Mouse (Mus musculus) kidney, embryonic 14.5 days (tissue): ENCODE measurements at regions not wholly inside any gene's neighbourhood (a gene's known extent, or its start where the extent isn't known, plus 50 kb on each side); places are given as distances from the start of the nearest gene placed in this dataset.

Experiments
- ATAC-seq: fragments of 200-750 bp; cut with Nextera tagmentation; 2 replicates; pipeline ENCODE4 v1.8.0; 2017; ENCODE audit warnings: moderate number of reproducible peaks, mild to moderate bottlenecking, moderate TSS enrichment, moderate library complexity; ENCODE audit not compliant: low FRiP score, low TSS enrichment
- H3K27ac ChIP-seq: fragments of 300-500 bp; sonication (generic); 2 replicates; pipeline ENCODE4 v1.5.1; 2014; ENCODE audit warnings: low read depth, mild to moderate bottlenecking, low read length, moderate library complexity, mixed read lengths
- H3K27me3 ChIP-seq: fragments of 300-500 bp; sonication (generic); 2 replicates; pipeline ENCODE4 v1.6.1; 2014; ENCODE audit warnings: mild to moderate bottlenecking, low read length; ENCODE audit not compliant: control insufficient read depth, insufficient read depth
- H3K36me3 ChIP-seq: fragments of 300-500 bp; sonication (generic); 2 replicates; pipeline ENCODE4 v1.6.1; 2014; ENCODE audit warnings: low read length, mixed read lengths; ENCODE audit not compliant: control insufficient read depth, insufficient read depth
- H3K4me1 ChIP-seq: fragments of 300-500 bp; sonication (generic); 2 replicates; pipeline ENCODE4 v1.6.1; 2014; ENCODE audit warnings: low read length, mixed read lengths; ENCODE audit not compliant: control insufficient read depth, insufficient read depth
- H3K4me2 ChIP-seq: fragments of 300-500 bp; sonication (generic); replicated peaks from 2 replicates; pipeline ENCODE4 v1.6.1; 2014; ENCODE audit warnings: low read depth, mild to moderate bottlenecking, low read length
- H3K4me3 ChIP-seq: fragments of 300-500 bp; sonication (generic); 2 replicates; pipeline ENCODE4 v1.5.1; 2014; ENCODE audit warnings: mild to moderate bottlenecking, low read length
- H3K9ac ChIP-seq: fragments of 300-500 bp; sonication (generic); 2 replicates; pipeline ENCODE4 v1.6.1; 2014; ENCODE audit warnings: low read depth, mild to moderate bottlenecking, low read length, moderate library complexity
- H3K9me3 ChIP-seq: fragments of 300-500 bp; sonication (generic); 2 replicates; pipeline ENCODE4 v1.6.1; 2016; ENCODE audit warnings: low read length; ENCODE audit not compliant: control insufficient read depth
- WGBS: fragments of 180-500 bp; shearing (Covaris S2); extraction: QIAGEN DNeasy Blood & Tissue Kit; methylation state at CpG from one replicate; pipeline ENCODE4 v1.1.7; 2014; 5-methylcytosine and 5-hydroxymethylcytosine counted together

DNA sequence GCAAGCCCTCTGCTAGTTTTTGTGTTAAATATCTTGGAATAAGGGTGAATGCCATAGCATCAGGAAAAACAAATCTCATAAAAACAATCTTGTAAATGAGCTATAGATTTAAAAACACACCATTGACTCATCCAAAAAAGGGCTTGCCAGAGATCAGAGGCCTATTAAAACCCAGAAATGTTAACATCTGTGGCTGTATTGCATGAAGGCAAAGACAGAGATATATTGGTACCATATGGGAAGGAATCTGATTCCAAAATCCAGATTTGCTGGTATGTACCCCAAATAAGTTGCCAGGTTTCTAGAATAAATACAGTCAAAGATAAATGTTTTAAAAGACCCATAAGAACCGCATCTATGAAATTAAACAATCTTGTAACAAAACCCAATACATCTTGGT lies 404.4 kb upstream of the BC052040 start:
- Histone ChIP-seq H3K9ac (no peak overlapping the region), H3K27me3 (no peaks in the 10 kb centered on the region), H3K9me3 (no peaks in the 10 kb centered on the region), H3K4me2 (no peak overlapping the region), H3K4me1 (no peaks in the 10 kb centered on the region), H3K36me3 (no peaks in the 10 kb centered on the region), H3K4me3 (no peak overlapping the region), H3K27ac (no peak overlapping the region)
- ATAC-seq = no peak
- 98% methylated on average over 1 of the region's 1 CpGs for WGBS

DNA sequence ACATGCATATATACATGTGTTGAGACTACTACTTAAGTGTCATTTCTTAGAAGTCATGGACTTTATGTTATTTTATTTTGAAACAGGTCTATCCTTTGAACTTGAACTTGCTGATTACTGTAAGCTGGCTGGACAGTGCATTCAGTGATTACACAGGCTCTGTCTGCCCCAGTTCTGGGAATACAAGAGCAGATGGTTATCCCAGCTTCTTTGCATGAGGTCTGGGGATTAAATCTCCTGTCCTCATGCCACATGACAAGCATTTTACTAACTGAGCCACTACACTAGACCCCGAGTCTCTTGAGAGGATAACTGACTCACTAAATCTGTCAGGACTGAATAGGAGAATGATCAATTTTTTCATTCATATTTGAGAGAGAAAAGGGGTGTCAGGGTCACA lies 403.6 kb upstream of the BC052040 start:
- Histone ChIP-seq H3K4me2 (no peak overlapping the region), H3K27ac (no peak overlapping the region), H3K36me3 (no peaks in the 10 kb centered on the region), H3K4me1 (no peaks in the 10 kb centered on the region), H3K4me3 (no peak overlapping the region), H3K9me3 (no peaks in the 10 kb centered on the region), H3K27me3 (no peaks in the 10 kb centered on the region), H3K9ac (no peak overlapping the region)
- 74% methylated on average over 1 of the region's 1 CpGs for WGBS
- ATAC-seq = no peak

DNA sequence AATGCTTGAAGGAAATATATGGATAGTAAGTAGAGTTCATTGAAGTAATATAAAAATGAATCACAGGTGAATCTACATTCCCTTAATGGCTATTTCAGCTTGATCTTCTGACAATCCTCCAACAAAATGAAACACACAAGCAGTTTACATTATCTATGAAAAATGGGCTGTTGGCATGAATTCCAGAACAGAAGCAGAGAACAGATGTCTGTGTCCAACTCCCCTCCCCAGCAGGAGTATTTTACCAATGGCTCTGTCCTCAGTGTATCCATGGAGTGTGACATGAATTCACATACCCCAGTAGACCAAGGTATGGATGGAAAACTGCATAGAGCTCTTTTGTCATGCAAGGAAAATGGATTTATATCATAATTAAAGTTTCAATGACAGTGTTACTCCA lies 370.3 kb upstream of the BC052040 start:
- Histone ChIP-seq H3K9me3 (0 out of 2 replicates have a peak, but pooled peaks cover 3% of the 10 kb centered on the region), H3K4me3 (no peak overlapping the region), H3K9ac (no peak overlapping the region), H3K36me3 (no peaks in the 10 kb centered on the region), H3K4me2 (no peak overlapping the region), H3K27me3 (no peaks in the 10 kb centered on the region), H3K4me1 (0 out of 2 replicates have a peak, but pooled peaks cover 5% of the 10 kb centered on the region), H3K27ac (no peak overlapping the region)
- ATAC-seq = no peak

DNA sequence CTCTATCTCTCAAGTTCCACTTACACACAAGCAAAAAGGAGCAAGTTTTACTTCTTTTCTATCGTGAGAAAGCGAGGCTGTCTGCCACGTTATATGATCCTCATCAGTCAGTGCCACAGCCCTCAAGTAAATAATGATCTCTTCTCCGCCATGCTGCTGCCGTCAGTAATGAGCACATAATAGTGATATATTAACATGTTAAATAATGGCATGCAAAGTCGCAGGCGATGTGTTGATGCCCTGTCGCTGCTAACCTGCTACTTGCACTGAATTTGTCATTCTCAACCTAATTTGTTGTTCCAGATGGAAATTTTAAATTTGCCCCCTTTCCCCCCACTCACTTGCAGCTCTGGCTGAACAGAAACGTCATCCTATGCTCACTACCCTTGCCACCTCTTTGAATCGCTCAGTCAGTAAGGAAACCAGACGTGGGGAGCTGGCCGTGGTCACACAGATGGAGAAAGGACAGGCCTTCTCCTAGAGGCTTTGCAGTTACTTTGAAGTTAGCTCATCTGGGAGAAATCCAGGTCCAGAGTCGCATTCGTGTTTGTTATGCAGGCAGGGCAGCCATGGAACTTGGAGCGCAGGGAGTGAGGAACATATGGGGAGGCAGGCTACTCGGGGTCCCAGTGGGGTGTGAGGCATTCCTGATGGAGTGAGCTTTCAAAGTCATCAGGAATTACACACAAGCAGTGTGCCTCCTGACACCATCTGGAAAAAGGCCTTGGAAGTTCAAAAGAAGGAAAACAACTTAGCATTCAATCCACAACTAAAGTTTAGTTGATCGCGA lies 368.1 kb upstream of the BC052040 start:
- Histone ChIP-seq H3K4me2 (peak overlapping the region; percentile 34), H3K36me3 (no peaks in the 10 kb centered on the region), H3K4me1 (0 out of 2 replicates have a peak, but pooled peaks cover 5% of the 10 kb centered on the region), H3K27ac (no peak overlapping the region), H3K4me3 (no peak overlapping the region), H3K27me3 (no peaks in the 10 kb centered on the region), H3K9me3 (0 out of 2 replicates have a peak, but pooled peaks cover 3% of the 10 kb centered on the region), H3K9ac (no peak overlapping the region)
- ATAC-seq = peak; percentile 64; the same call in 1 of the 2 replicates
- WGBS = 17% methylated on average over 18 of the region's 18 CpGs

DNA sequence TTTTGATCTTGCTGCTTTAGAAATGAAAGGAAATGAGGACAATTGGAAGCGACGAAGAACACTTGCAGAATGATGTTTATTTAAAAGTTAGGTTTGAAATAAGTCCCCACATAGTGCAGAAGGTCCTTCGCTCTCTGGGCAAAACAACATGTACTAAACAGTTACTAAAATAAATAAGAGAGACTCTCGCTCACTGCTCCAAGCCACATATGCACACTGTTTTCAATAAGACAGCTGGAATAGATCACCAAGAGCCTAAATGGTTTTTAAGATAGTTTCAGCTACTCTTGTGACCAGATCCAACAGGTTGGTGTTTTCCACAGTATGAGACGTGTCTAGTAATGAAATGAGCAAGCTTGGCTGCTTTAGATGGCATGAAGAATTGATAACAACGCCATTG lies 367.2 kb upstream of the BC052040 start:
- Histone ChIP-seq H3K27me3 (no peaks in the 10 kb centered on the region), H3K4me2 (no peak overlapping the region), H3K9me3 (no peaks in the 10 kb centered on the region), H3K27ac (no peak overlapping the region; the same call in 1 of the 2 replicates), H3K4me1 (0 out of 2 replicates have a peak, but pooled peaks cover 5% of the 10 kb centered on the region), H3K36me3 (no peaks in the 10 kb centered on the region), H3K9ac (no peak overlapping the region), H3K4me3 (no peak overlapping the region)
- WGBS = 52% methylated on average over 6 of the region's 6 CpGs
- ATAC-seq = no peak

DNA sequence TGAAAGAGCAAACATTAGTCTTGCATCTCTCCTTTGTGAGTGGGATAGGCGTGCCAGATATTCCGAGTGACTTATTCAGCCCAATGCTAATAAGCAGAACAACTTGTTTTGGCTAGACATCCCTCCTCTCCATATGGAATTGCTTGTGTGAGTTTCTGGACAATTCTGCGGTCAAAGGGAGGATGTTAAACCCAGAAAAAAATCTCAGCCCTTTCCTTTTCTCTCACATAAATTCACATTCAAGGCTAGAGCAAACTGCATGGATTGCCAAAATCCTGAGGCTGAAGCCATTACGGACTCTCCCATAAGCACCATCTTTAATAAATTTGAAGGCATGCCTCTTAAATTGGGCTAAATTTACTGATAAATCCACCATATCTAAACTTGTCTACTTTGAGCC lies 351.5 kb upstream of the BC052040 start:
- WGBS = 89% methylated on average over 4 of the region's 4 CpGs
- H3K4me2 ChIP-seq = no peak overlapping the region

DNA sequence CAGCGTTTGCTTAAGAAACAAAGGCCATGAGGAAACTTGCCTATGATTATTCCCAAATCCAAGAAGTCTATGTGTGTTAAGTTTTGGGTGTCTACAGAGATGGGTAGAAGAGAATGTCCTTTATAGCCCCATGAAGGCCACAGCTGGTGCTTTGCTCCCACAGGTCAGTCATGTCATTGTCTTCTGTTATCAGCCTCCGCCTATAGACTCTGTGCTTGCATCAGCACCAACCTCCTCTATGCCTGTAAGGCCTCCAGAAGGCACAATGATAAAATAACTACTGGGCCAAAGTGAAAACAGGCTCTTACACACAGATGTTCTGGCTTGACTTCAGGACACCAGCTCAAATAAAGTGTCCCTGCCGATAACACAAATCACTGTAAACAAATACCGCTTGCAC lies 333.8 kb upstream of the BC052040 start:
- 78% methylated on average over 4 of the region's 4 CpGs for WGBS
- Histone ChIP-seq H3K4me3 (no peak overlapping the region), H3K9ac (no peak overlapping the region), H3K4me2 (no peak overlapping the region), H3K36me3 (no peaks in the 10 kb centered on the region), H3K4me1 (no peaks in the 10 kb centered on the region; the same call in 1 of the 2 replicates), H3K27ac (no peak overlapping the region), H3K9me3 (no peaks in the 10 kb centered on the region), H3K27me3 (no peaks in the 10 kb centered on the region)
- ATAC-seq = no peak

More for the DNA sequence above, 351.5 kb upstream of the BC052040 start:
- Histone ChIP-seq H3K9ac (no peak overlapping the region), H3K4me3 (no peak overlapping the region), H3K27ac (no peak overlapping the region), H3K36me3 (no peaks in the 10 kb centered on the region), H3K27me3 (no peaks in the 10 kb centered on the region), H3K9me3 (no peaks in the 10 kb centered on the region), H3K4me1 (no peaks in the 10 kb centered on the region)
- ATAC-seq = no peak

DNA sequence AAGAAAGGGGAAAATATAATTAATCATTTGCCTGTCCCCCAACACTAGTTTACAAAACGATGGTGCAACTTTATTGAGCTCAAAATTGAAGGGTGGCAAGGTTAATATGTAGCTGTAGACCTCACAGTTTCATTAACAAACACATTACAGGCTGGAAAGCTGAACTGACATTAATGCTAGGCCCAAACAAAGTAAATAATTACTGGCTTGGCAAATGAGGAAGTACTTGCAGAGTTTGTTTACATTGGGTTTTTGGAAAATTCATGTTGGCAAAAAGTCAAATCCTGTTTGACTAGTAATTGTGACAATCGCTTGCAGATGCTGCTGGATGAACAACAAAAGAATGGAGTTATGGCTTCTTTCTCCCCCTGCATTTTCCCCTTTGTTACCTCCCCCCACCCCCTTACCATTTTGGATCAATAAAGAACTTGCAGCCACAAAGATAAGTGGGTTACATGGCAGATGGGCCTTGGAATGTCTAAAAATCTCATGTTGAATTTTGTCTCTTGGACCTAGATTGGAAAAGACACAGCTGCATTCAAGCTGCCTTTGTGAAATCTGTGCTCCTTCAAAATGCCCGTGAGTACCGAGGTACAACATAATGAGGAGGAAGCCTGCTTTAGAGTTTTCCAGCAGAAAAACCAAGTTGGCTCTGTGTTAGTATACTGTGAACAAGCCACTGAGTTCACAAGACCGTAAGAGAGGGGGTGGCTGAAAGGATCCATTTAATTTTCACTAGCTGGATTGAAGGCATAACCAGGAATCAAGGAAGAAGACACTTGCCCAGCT lies 331.3 kb upstream of the BC052040 start:
- Histone ChIP-seq H3K36me3 (no peaks in the 10 kb centered on the region), H3K9me3 (no peaks in the 10 kb centered on the region), H3K9ac (no peak overlapping the region), H3K4me2 (no peak overlapping the region), H3K4me1 (no peaks in the 10 kb centered on the region; the same call in 1 of the 2 replicates), H3K27me3 (no peaks in the 10 kb centered on the region), H3K27ac (no peak overlapping the region; the same call in 1 of the 2 replicates), H3K4me3 (no peak overlapping the region)
- 54% methylated on average over 5 of the region's 5 CpGs for WGBS
- ATAC-seq = no peak

DNA sequence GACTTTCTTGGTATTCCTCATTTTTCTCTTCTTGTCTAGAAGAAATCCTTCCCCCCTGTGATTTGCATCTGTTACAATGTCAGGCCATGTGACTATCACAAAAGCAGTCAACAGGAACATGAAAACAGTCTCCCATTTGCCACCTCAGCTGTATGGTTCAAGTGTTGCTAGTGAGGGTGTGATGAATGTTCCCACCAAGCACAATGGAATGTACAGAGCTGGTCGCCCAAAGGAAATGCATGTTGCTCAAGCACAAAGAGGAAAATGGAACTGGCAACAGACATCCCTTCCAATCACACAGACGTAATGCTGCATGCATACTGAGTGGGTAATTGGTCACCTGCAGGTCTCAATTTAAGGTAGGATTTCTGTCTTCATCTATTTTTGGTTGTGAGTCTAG lies 324.1 kb upstream of the BC052040 start:
- H3K9ac ChIP-seq = no peak overlapping the region
- WGBS = 75% methylated on average over 2 of the region's 2 CpGs
- no peaks in the 10 kb centered on the region for H3K36me3 ChIP-seq
- no peaks in the 10 kb centered on the region for H3K4me1 ChIP-seq
- H3K9me3 ChIP-seq = no peaks in the 10 kb centered on the region
- no peak overlapping the region for H3K27ac ChIP-seq
- no peak for ATAC-seq
- no peaks in the 10 kb centered on the region for H3K27me3 ChIP-seq
- no peak overlapping the region for H3K4me2 ChIP-seq
- H3K4me3 ChIP-seq = no peak overlapping the region
